Mouse (Mus musculus) kidney, adult 2 months (tissue): Measurements from ENCODE around the gene Lrrk1.

Experiments used
- CTCF ChIP-seq: fragments of 200-500 bp; conservative IDR thresholded peaks from 2 replicates; pipeline ENCODE4 v1.5.1; 2011; ENCODE audit warnings: low read depth, mild to moderate bottlenecking, control low read depth, low read length, moderate library complexity, mixed read lengths; ENCODE audit not compliant: insufficient read depth, insufficient read length
- POLR2A ChIP-seq: fragments of 200-500 bp; IDR thresholded peaks from one replicate; pipeline ENCODE4 v1.6.1; 2011; ENCODE audit warnings: low read depth, low read length, control low read depth

- no peak for TF ChIP-seq CTCF
- no peak for TF ChIP-seq POLR2A
Measured at GRCm38 (mm10) chr7:66227814-66228609, 160.1 kb downstream of the Lrrk1 start.
